Mouse (Mus musculus) megakaryocyte progenitor cell, adult 5-6 weeks (primary cell): ENCODE results near the gene Esyt2. TPM values are rescaled to one million over a fixed set of nuclear protein-coding genes. Genes with fewer than 3 reads are reported as not detected.

Source experiments
- ATAC-seq: replicated peaks from 2 replicates; pipeline ENCODE4 v1.8.0; 2016; ENCODE audit warnings: mild to moderate bottlenecking, moderate TSS enrichment, inconsistent platforms; ENCODE audit not compliant: poor library complexity
- total RNA-seq, 2 experiments: library from RNA; stranded (forward) in 1 of 2; stranded (reverse) in 1 of 2; fragments of 157-497, 149-512 nt in 1 of 2; fragments of 200-1000 nt in 1 of 2; gene quantifications; 2 replicates each; pipeline versions ENCODE4 v1.2.3 to v1.2.4; 2015 to 2017

Gene Esyt2
- total RNA-seq, 2 experiments from 2014 or later: 31.6 to 41.7 TPM

- no peak for ATAC-seq
These were observed 1.8 kb upstream of the Esyt2 start for GRCm38 (mm10) chr12:116279181-116279580.

GRCm38 (mm10) chr12:116280149-116280652 is 795 bp upstream of the Esyt2 start:
- no peak for ATAC-seq

- peak; percentile 3; the same call in 1 of the 2 replicates for ATAC-seq
These were observed 658 bp downstream of the Esyt2 start for GRCm38 (mm10) chr12:116281427-116282281.

- ATAC-seq: no peak
These were observed 1.9 kb downstream of the Esyt2 start for GRCm38 (mm10) chr12:116282856-116283255.

- peak; percentile 10 for ATAC-seq
These were observed 2.5 kb downstream of the Esyt2 start for GRCm38 (mm10) chr12:116283511-116283910.

- peak; percentile 72 for ATAC-seq
These were observed 12.2 kb downstream of the Esyt2 start for GRCm38 (mm10) chr12:116293185-116293584.

- ATAC-seq: no peak
These were observed 12.8 kb downstream of the Esyt2 start for GRCm38 (mm10) chr12:116293599-116294292.

GRCm38 (mm10) chr12:116299906-116300305 is 18.9 kb downstream of the Esyt2 start:
- no peak for ATAC-seq

- peak; percentile 64 for ATAC-seq
These were observed 21.2 kb downstream of the Esyt2 start for GRCm38 (mm10) chr12:116302181-116302580.

GRCm38 (mm10) chr12:116306042-116306441 is 25.0 kb downstream of the Esyt2 start:
- ATAC-seq: no peak

- ATAC-seq: peak; percentile 27; the same call in 1 of the 2 replicates
These were observed 26.9 kb downstream of the Esyt2 start for GRCm38 (mm10) chr12:116307870-116308269.

- ATAC-seq: peak; percentile 38
These were observed 27.6 kb downstream of the Esyt2 start for GRCm38 (mm10) chr12:116308612-116309011.

GRCm38 (mm10) chr12:116313816-116314215 is 32.8 kb downstream of the Esyt2 start:
- ATAC-seq: no peak

- peak; percentile 27; the same call in 1 of the 2 replicates for ATAC-seq
These were observed 34.5 kb downstream of the Esyt2 start for GRCm38 (mm10) chr12:116315498-116315897.

GRCm38 (mm10) chr12:116317818-116318217 is 36.8 kb downstream of the Esyt2 start:
- peak; percentile 69 for ATAC-seq

- ATAC-seq: 0 out of 2 replicates have a peak, but pooled peaks have one; percentile 28
These were observed 44.5 kb downstream of the Esyt2 start for GRCm38 (mm10) chr12:116325545-116325944.

- no peak for ATAC-seq
These were observed 45.2 kb downstream of the Esyt2 start for GRCm38 (mm10) chr12:116326159-116326558.

GRCm38 (mm10) chr12:116334253-116334652 is 53.3 kb downstream of the Esyt2 start:
- peak; percentile 72 for ATAC-seq

- ATAC-seq: peak; percentile 46
These were observed 59.2 kb downstream of the Esyt2 start for GRCm38 (mm10) chr12:116340160-116340559.

- peak; percentile 50 for ATAC-seq
These were observed 67.8 kb downstream of the Esyt2 start for GRCm38 (mm10) chr12:116348755-116349286.

- ATAC-seq: no peak
These were observed 68.4 kb downstream of the Esyt2 start for GRCm38 (mm10) chr12:116349376-116349775.
